Mouse (Mus musculus): ENCODE measurements around the gene AA467197. TPM values are rescaled to one million over a fixed set of nuclear protein-coding genes. Genes with fewer than 3 reads are reported as not detected.

AA467197 gene
- polyA plus RNA-seq, 1 experiment from 2014 or later, result not detected

- DNase-seq (ENCODE audit: low spot score) (no peak), ATAC-seq (ENCODE audit: low FRiP score) (no peak)
- Histone ChIP-seq H3K4me2 (replicated peaks; ENCODE audit: low read depth, low read length) (peak overlapping the region; percentile 96), H3K27me3 (ENCODE audit: control insufficient read depth, insufficient read depth, low read length) (no peaks in the 10 kb centered on the region), H3K36me3 (ENCODE audit: control insufficient read depth, insufficient read depth, low read length) (peaks cover 2% of the 10 kb centered on the region; the same call in 1 of the 2 replicates), H3K4me3 (ENCODE audit: low read depth, low read length) (peak overlapping the region; percentile 98; the same call in 1 of the 2 replicates), H3K4me1 (replicated peaks; ENCODE audit: control insufficient read depth, insufficient read depth, low read length) (no peaks in the 10 kb centered on the region), H3K9me3 (ENCODE audit: control insufficient read depth, low read length) (no peaks in the 10 kb centered on the region), H3K27ac (ENCODE audit: low read depth, low read length) (no peak overlapping the region), H3K9ac (ENCODE audit: low read depth, low read length) (no peak overlapping the region; the same call in 1 of the 2 replicates)
- WGBS, result 68% methylated on average over 6 of the region's 6 CpGs
Observed at GRCm38 (mm10) chr2:122629871-122630270, 6.9 kb upstream of the AA467197 start.

GRCm38 (mm10) chr2:122630465-122631225 lies 6.1 kb upstream of the AA467197 start:
- under 1% methylated on average over 72 of the region's 75 CpGs for WGBS
- peak; percentile 87 for ATAC-seq (ENCODE audit: low FRiP score)
- Histone ChIP-seq H3K4me2 (replicated peaks; ENCODE audit: low read depth, low read length) (peak overlapping the region; percentile 96), H3K27ac (ENCODE audit: low read depth, low read length) (peak overlapping the region; percentile 62), H3K4me3 (ENCODE audit: low read depth, low read length) (peak overlapping the region; percentile 98), H3K9ac (ENCODE audit: low read depth, low read length) (peak overlapping the region; percentile 91), H3K4me1 (replicated peaks; ENCODE audit: control insufficient read depth, insufficient read depth, low read length) (no peaks in the 10 kb centered on the region), H3K27me3 (ENCODE audit: control insufficient read depth, insufficient read depth, low read length) (no peaks in the 10 kb centered on the region), H3K9me3 (ENCODE audit: control insufficient read depth, low read length) (no peaks in the 10 kb centered on the region), H3K36me3 (ENCODE audit: control insufficient read depth, insufficient read depth, low read length) (peaks cover 2% of the 10 kb centered on the region; the same call in 1 of the 2 replicates)
- DNase-seq (ENCODE audit: low spot score), result peak; percentile 92

- peaks cover 2% of the 10 kb centered on the region; the same call in 1 of the 2 replicates for H3K36me3 ChIP-seq (ENCODE audit: control insufficient read depth, insufficient read depth, low read length)
- ATAC-seq (ENCODE audit: low FRiP score) (peak; percentile 68; the same call in 1 of the 2 replicates), DNase-seq (ENCODE audit: low spot score) (peak; percentile 46)
- under 1% methylated on average over 48 of the region's 53 CpGs for WGBS
- H3K4me3 ChIP-seq (ENCODE audit: low read depth, low read length), result peak overlapping the region; percentile 98
- H3K4me1 ChIP-seq (replicated peaks; ENCODE audit: control insufficient read depth, insufficient read depth, low read length), result no peaks in the 10 kb centered on the region
- no peaks in the 10 kb centered on the region for H3K27me3 ChIP-seq (ENCODE audit: control insufficient read depth, insufficient read depth, low read length)
- no peaks in the 10 kb centered on the region for H3K9me3 ChIP-seq (ENCODE audit: control insufficient read depth, low read length)
- peak overlapping the region; percentile 96 for H3K4me2 ChIP-seq (replicated peaks; ENCODE audit: low read depth, low read length)
- H3K9ac ChIP-seq (ENCODE audit: low read depth, low read length), result peak overlapping the region; percentile 91
- peak overlapping the region; percentile 62; the same call in 1 of the 2 replicates for H3K27ac ChIP-seq (ENCODE audit: low read depth, low read length)
Observed at GRCm38 (mm10) chr2:122631226-122631801, 5.5 kb upstream of the AA467197 start.

- Histone ChIP-seq H3K4me3 (ENCODE audit: low read depth, low read length) (peak overlapping the region; percentile 35), H3K9ac (ENCODE audit: low read depth, low read length) (peak overlapping the region; percentile 27; the same call in 1 of the 2 replicates), H3K4me2 (replicated peaks; ENCODE audit: low read depth, low read length) (peak overlapping the region; percentile 74), H3K27me3 (ENCODE audit: control insufficient read depth, insufficient read depth, low read length) (no peaks in the 10 kb centered on the region; the same call in 1 of the 2 replicates), H3K36me3 (ENCODE audit: control insufficient read depth, insufficient read depth, low read length) (peaks cover 2% of the 10 kb centered on the region; the same call in 1 of the 2 replicates), H3K9me3 (ENCODE audit: control insufficient read depth, low read length) (no peaks in the 10 kb centered on the region), H3K4me1 (replicated peaks; ENCODE audit: control insufficient read depth, insufficient read depth, low read length) (no peaks in the 10 kb centered on the region), H3K27ac (ENCODE audit: low read depth, low read length) (no peak overlapping the region)
- peak; percentile 81 for ATAC-seq (ENCODE audit: low FRiP score)
- DNase-seq (ENCODE audit: low spot score), result peak; percentile 88
- 2% methylated on average over 36 of the region's 36 CpGs for WGBS
Observed at GRCm38 (mm10) chr2:122637526-122637997, 776 bp downstream of the AA467197 start.

GRCm38 (mm10) chr2:122638029-122638428 lies 1.2 kb downstream of the AA467197 start:
- Histone ChIP-seq H3K27ac (ENCODE audit: low read depth, low read length) (no peak overlapping the region), H3K36me3 (ENCODE audit: control insufficient read depth, insufficient read depth, low read length) (peaks cover under 1% of the 10 kb centered on the region; the same call in 1 of the 2 replicates), H3K4me2 (replicated peaks; ENCODE audit: low read depth, low read length) (peak overlapping the region; percentile 74), H3K27me3 (ENCODE audit: control insufficient read depth, insufficient read depth, low read length) (no peaks in the 10 kb centered on the region; the same call in 1 of the 2 replicates), H3K9ac (ENCODE audit: low read depth, low read length) (peak overlapping the region; percentile 27; the same call in 1 of the 2 replicates), H3K4me1 (replicated peaks; ENCODE audit: control insufficient read depth, insufficient read depth, low read length) (no peaks in the 10 kb centered on the region), H3K4me3 (ENCODE audit: low read depth, low read length) (peak overlapping the region; percentile 35), H3K9me3 (ENCODE audit: control insufficient read depth, low read length) (no peaks in the 10 kb centered on the region)
- WGBS, result 37% methylated on average over 12 of the region's 12 CpGs
- DNase-seq (ENCODE audit: low spot score) (no peak), ATAC-seq (ENCODE audit: low FRiP score) (no peak)

GRCm38 (mm10) chr2:122638673-122639072 lies 1.9 kb downstream of the AA467197 start:
- no peak overlapping the region for H3K9ac ChIP-seq (ENCODE audit: low read depth, low read length)
- H3K4me1 ChIP-seq (replicated peaks; ENCODE audit: control insufficient read depth, insufficient read depth, low read length), result no peaks in the 10 kb centered on the region
- H3K27me3 ChIP-seq (ENCODE audit: control insufficient read depth, insufficient read depth, low read length), result no peaks in the 10 kb centered on the region; the same call in 1 of the 2 replicates
- no peak overlapping the region for H3K4me2 ChIP-seq (replicated peaks; ENCODE audit: low read depth, low read length)
- 56% methylated on average over 5 of the region's 5 CpGs for WGBS
- ATAC-seq (ENCODE audit: low FRiP score), result no peak
- no peak overlapping the region for H3K27ac ChIP-seq (ENCODE audit: low read depth, low read length)
- DNase-seq (ENCODE audit: low spot score), result no peak
- no peak overlapping the region for H3K4me3 ChIP-seq (ENCODE audit: low read depth, low read length)
- no peaks in the 10 kb centered on the region for H3K9me3 ChIP-seq (ENCODE audit: control insufficient read depth, low read length)
- H3K36me3 ChIP-seq (ENCODE audit: control insufficient read depth, insufficient read depth, low read length), result no peaks in the 10 kb centered on the region

GRCm38 (mm10) chr2:122652096-122653084 lies 15.6 kb downstream of the AA467197 start:
- DNase-seq (ENCODE audit: low spot score) (no peak), ATAC-seq (ENCODE audit: low FRiP score) (no peak)
- Histone ChIP-seq H3K9me3 (ENCODE audit: control insufficient read depth, low read length) (no peaks in the 10 kb centered on the region), H3K4me3 (ENCODE audit: low read depth, low read length) (no peak overlapping the region), H3K27ac (ENCODE audit: low read depth, low read length) (no peak overlapping the region), H3K4me1 (replicated peaks; ENCODE audit: control insufficient read depth, insufficient read depth, low read length) (no peaks in the 10 kb centered on the region), H3K9ac (ENCODE audit: low read depth, low read length) (no peak overlapping the region), H3K4me2 (replicated peaks; ENCODE audit: low read depth, low read length) (no peak overlapping the region), H3K27me3 (ENCODE audit: control insufficient read depth, insufficient read depth, low read length) (no peaks in the 10 kb centered on the region), H3K36me3 (ENCODE audit: control insufficient read depth, insufficient read depth, low read length) (no peaks in the 10 kb centered on the region)
- WGBS, result 69% methylated on average over 17 of the region's 17 CpGs

- Histone ChIP-seq H3K36me3 (ENCODE audit: control insufficient read depth, insufficient read depth, low read length) (no peaks in the 10 kb centered on the region), H3K4me3 (ENCODE audit: low read depth, low read length) (no peak overlapping the region), H3K9me3 (ENCODE audit: control insufficient read depth, low read length) (no peaks in the 10 kb centered on the region), H3K27ac (ENCODE audit: low read depth, low read length) (no peak overlapping the region), H3K27me3 (ENCODE audit: control insufficient read depth, insufficient read depth, low read length) (no peaks in the 10 kb centered on the region), H3K9ac (ENCODE audit: low read depth, low read length) (no peak overlapping the region), H3K4me2 (replicated peaks; ENCODE audit: low read depth, low read length) (no peak overlapping the region), H3K4me1 (replicated peaks; ENCODE audit: control insufficient read depth, insufficient read depth, low read length) (no peaks in the 10 kb centered on the region)
- WGBS, result 63% methylated on average over 2 of the region's 2 CpGs
- ATAC-seq (ENCODE audit: low FRiP score) (no peak), DNase-seq (ENCODE audit: low spot score) (no peak)
Observed at GRCm38 (mm10) chr2:122656052-122656451, 19.3 kb downstream of the AA467197 start.

Measured in hindbrain, embryonic 11.5 days (tissue).